Mouse (Mus musculus): ENCODE results near the gene Ryk. TPM values are rescaled to one million over a fixed set of nuclear protein-coding genes. Genes with fewer than 3 reads are reported as not detected.

Ryk gene
- polyA plus RNA-seq, 1 experiment from 2014 or later = 18.5 TPM

DNA sequence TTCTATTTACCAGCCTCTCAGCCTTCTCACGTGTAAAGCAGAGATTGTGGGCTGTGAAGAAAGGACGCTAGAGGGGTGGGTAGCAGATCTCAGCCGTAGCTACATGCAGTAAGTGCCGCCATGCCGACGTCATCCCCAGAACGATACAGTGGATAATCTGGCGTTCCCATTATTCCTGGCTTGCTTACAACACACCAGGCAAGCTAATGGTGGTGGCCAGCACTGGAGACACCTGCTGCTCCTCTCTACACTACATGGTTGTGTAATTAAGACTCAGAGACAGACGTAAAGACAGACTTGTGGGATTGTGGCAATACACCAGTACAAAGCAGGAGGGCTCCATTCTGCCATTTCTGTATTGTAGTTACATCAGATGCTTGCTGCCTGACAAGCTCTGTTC is 43.2 kb downstream of the Ryk start:
- peaks cover 33% of the 10 kb centered on the region for H3K36me3 ChIP-seq (ENCODE audit: control insufficient read depth, insufficient read depth, low read length)

DNA sequence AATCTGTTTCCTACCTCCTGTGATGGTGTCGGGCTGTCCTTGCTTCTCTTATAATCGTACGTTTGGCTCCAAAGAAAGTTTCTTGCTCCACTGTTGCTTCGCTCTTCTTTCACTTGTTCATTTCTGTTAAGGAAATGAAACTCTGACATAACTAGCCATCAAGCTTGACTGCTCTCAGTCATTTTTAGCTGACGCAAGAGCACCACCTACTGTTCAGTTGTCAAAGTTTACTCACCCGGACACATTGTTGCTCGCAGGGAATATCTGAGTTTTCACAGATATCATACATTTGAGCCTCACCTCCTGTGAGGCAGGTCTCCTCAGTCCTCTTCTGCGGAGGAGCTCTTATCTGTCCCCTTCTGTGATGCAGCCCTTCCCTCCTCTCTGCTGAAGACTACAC is 44.8 kb downstream of the Ryk start:
- 69% methylated on average over 8 of the region's 8 CpGs for WGBS
- no peak overlapping the region for H3K9ac ChIP-seq (replicated peaks; ENCODE audit: low read length)

More for the DNA sequence above, 43.2 kb downstream of the Ryk start:
- Histone ChIP-seq H3K4me3 (replicated peaks; ENCODE audit: low read depth, low read length) (no peak overlapping the region), H3K27ac (replicated peaks; ENCODE audit: low read depth, low read length) (no peak overlapping the region), H3K4me2 (ENCODE audit: low read length) (no peak overlapping the region), H3K4me1 (ENCODE audit: control insufficient read depth, insufficient read depth, low read length) (no peaks in the 10 kb centered on the region), H3K27me3 (ENCODE audit: control insufficient read depth, insufficient read depth, low read length) (no peaks in the 10 kb centered on the region), H3K9me3 (ENCODE audit: control insufficient read depth, low read length) (no peaks in the 10 kb centered on the region), H3K9ac (replicated peaks; ENCODE audit: low read length) (no peak overlapping the region)
- ATAC-seq (ENCODE audit: low FRiP score, low TSS enrichment) (no peak), DNase-seq (no peak)
- WGBS = 77% methylated on average over 9 of the region's 9 CpGs

DNA sequence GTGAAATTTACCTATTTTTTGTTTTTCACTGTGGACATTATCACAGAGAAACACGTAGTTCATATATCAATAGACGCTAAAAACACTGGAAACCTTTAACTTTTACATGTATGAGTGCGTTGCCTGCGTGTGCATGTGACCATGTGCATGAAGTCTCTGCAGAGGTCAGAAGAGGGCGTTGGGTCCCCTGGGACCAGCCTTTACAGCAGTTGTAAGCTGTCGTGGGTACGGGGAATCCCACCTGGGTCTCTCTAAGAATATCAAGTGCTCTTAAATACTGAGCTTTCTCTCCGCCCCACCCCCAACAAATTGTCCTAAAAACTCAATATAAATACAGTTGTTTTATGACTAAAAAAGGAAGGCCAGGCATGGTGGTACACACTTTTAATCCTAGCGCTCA is 50.0 kb downstream of the Ryk start:
- no peak overlapping the region for H3K4me3 ChIP-seq (replicated peaks; ENCODE audit: low read depth, low read length)
- DNase-seq = no peak
- H3K27ac ChIP-seq (replicated peaks; ENCODE audit: low read depth, low read length) = no peak overlapping the region
- H3K4me2 ChIP-seq (ENCODE audit: low read length) = no peak overlapping the region
- WGBS = 87% methylated on average over 9 of the region's 9 CpGs
- no peak for ATAC-seq (ENCODE audit: low FRiP score, low TSS enrichment)
- H3K9me3 ChIP-seq (ENCODE audit: control insufficient read depth, low read length) = no peaks in the 10 kb centered on the region
- no peaks in the 10 kb centered on the region for H3K4me1 ChIP-seq (ENCODE audit: control insufficient read depth, insufficient read depth, low read length)
- peaks cover 40% of the 10 kb centered on the region for H3K36me3 ChIP-seq (ENCODE audit: control insufficient read depth, insufficient read depth, low read length)
- H3K27me3 ChIP-seq (ENCODE audit: control insufficient read depth, insufficient read depth, low read length) = no peaks in the 10 kb centered on the region
- no peak overlapping the region for H3K9ac ChIP-seq (replicated peaks; ENCODE audit: low read length)

More for the DNA sequence above, 44.8 kb downstream of the Ryk start:
- ATAC-seq (ENCODE audit: low FRiP score, low TSS enrichment) (no peak), DNase-seq (peak; percentile 88)
- Histone ChIP-seq H3K4me2 (ENCODE audit: low read length) (no peak overlapping the region), H3K9me3 (ENCODE audit: control insufficient read depth, low read length) (no peaks in the 10 kb centered on the region), H3K27me3 (ENCODE audit: control insufficient read depth, insufficient read depth, low read length) (no peaks in the 10 kb centered on the region), H3K4me3 (replicated peaks; ENCODE audit: low read depth, low read length) (no peak overlapping the region), H3K36me3 (ENCODE audit: control insufficient read depth, insufficient read depth, low read length) (peaks cover 30% of the 10 kb centered on the region), H3K27ac (replicated peaks; ENCODE audit: low read depth, low read length) (no peak overlapping the region), H3K4me1 (ENCODE audit: control insufficient read depth, insufficient read depth, low read length) (no peaks in the 10 kb centered on the region)

DNA sequence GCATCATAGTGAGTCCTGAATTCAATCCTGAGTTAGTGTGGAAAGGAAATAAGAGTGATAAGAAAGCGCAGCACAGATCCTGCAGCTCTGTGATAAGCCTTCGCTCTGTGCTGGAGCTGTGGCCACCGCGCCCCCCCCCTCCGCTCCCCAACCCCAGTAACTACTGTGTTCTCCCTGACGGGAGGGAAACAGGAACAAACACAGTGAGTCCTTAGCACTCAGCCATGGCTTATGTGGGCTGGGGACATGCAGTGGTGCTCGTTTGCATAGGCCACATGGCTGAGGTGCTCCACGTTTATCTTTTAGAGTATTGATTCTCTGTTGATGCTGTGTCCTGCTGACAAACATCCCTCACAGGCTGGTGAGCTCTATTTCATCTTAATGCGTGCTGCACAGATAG is 55.4 kb downstream of the Ryk start:
- H3K4me1 ChIP-seq (ENCODE audit: control insufficient read depth, insufficient read depth, low read length) = no peaks in the 10 kb centered on the region
- H3K27me3 ChIP-seq (ENCODE audit: control insufficient read depth, insufficient read depth, low read length) = no peaks in the 10 kb centered on the region
- 70% methylated on average over 9 of the region's 9 CpGs for WGBS
- peaks cover 42% of the 10 kb centered on the region for H3K36me3 ChIP-seq (ENCODE audit: control insufficient read depth, insufficient read depth, low read length)
- DNase-seq (peak; percentile 20), ATAC-seq (ENCODE audit: low FRiP score, low TSS enrichment) (no peak)
- no peak overlapping the region for H3K4me3 ChIP-seq (replicated peaks; ENCODE audit: low read depth, low read length)
- H3K9me3 ChIP-seq (ENCODE audit: control insufficient read depth, low read length) = no peaks in the 10 kb centered on the region
- H3K9ac ChIP-seq (replicated peaks; ENCODE audit: low read length) = no peak overlapping the region
- no peak overlapping the region for H3K4me2 ChIP-seq (ENCODE audit: low read length)
- H3K27ac ChIP-seq (replicated peaks; ENCODE audit: low read depth, low read length) = no peak overlapping the region

DNA sequence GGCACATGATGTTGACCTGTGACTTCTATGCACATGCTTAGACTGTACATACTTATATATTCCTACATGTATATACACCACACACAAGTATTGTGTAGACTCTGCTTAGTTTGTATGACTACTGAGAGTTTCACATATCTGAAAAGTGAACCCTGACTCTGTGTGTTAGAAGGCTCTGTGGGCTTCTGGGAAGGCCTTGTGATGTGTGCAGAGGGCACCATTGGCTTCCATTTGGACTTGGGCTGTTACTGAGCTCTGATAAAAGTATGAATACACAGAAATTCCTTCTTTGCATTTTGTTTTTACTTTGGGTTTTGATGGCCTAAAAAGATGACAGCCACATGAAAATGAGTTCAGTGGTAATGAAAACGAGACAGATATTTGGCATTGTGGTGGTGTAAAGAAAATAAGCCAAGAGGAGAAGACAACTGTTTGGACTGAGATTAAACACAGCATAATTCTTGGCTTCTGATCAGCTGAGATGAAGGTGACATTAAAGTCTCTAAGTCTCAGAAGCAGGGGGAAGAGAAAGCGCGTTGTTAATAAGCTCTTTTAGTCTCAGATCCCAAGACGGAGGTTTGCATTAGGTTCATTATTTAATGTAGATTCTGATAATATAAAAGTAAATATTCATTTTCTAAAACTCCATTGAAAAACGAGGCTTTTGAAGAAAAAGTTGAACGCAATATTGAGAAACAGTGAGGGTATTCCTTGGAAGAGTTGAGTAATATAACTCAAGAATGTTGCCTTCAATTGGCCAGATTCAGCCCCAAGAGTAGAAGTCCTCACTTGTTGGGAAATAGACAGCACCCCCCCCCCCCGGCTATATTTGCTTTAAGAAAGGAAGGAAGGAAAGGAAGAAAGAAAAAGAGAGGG is 58.0 kb downstream of the Ryk start:
- ATAC-seq (ENCODE audit: low FRiP score, low TSS enrichment) = no peak

DNA sequence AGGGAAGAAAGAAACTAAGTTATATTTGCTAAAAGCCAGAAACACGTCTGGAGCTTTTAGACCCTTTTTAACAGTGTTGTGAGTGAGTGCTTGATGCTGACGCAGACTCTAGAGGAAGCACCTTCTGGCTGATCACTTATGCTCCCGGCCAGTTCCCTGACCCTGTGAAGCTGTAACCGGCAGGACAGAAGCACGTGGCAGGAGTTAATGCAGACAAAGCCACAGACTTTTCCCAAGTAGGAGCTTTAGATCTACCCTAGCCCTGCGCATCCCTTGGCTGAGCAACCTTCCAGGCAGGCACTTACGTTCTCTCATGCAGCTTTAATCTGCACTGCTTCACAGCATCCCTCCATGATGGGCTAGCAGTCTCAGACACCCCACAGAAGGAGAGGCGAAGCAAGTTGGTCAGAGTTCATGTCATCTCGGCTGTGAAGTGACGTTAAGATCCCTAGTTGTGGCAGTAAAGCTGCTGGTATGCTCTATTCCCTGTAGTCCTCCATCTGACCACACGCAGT is 58.7 kb downstream of the Ryk start:
- H3K9ac ChIP-seq (replicated peaks; ENCODE audit: low read length) = no peak overlapping the region
- H3K27ac ChIP-seq (replicated peaks; ENCODE audit: low read depth, low read length) = no peak overlapping the region
- no peak for DNase-seq
- H3K9me3 ChIP-seq (ENCODE audit: control insufficient read depth, low read length) = no peaks in the 10 kb centered on the region
- no peak overlapping the region for H3K4me2 ChIP-seq (ENCODE audit: low read length)
- H3K4me1 ChIP-seq (ENCODE audit: control insufficient read depth, insufficient read depth, low read length) = no peaks in the 10 kb centered on the region
- no peaks in the 10 kb centered on the region for H3K27me3 ChIP-seq (ENCODE audit: control insufficient read depth, insufficient read depth, low read length)
- H3K36me3 ChIP-seq (ENCODE audit: control insufficient read depth, insufficient read depth, low read length) = peaks cover 38% of the 10 kb centered on the region
- WGBS = 89% methylated on average over 11 of the region's 11 CpGs
- ATAC-seq (ENCODE audit: low FRiP score, low TSS enrichment) = no peak
- H3K4me3 ChIP-seq (replicated peaks; ENCODE audit: low read depth, low read length) = no peak overlapping the region

More for the DNA sequence above, 58.0 kb downstream of the Ryk start:
- no peak overlapping the region for H3K4me3 ChIP-seq (replicated peaks; ENCODE audit: low read depth, low read length)
- 88% methylated on average over 7 of the region's 7 CpGs for WGBS
- no peaks in the 10 kb centered on the region for H3K9me3 ChIP-seq (ENCODE audit: control insufficient read depth, low read length)
- H3K36me3 ChIP-seq (ENCODE audit: control insufficient read depth, insufficient read depth, low read length) = peaks cover 32% of the 10 kb centered on the region
- no peaks in the 10 kb centered on the region for H3K4me1 ChIP-seq (ENCODE audit: control insufficient read depth, insufficient read depth, low read length)
- H3K4me2 ChIP-seq (ENCODE audit: low read length) = no peak overlapping the region
- no peak overlapping the region for H3K27ac ChIP-seq (replicated peaks; ENCODE audit: low read depth, low read length)
- no peak for DNase-seq
- H3K9ac ChIP-seq (replicated peaks; ENCODE audit: low read length) = no peak overlapping the region
- H3K27me3 ChIP-seq (ENCODE audit: control insufficient read depth, insufficient read depth, low read length) = no peaks in the 10 kb centered on the region

DNA sequence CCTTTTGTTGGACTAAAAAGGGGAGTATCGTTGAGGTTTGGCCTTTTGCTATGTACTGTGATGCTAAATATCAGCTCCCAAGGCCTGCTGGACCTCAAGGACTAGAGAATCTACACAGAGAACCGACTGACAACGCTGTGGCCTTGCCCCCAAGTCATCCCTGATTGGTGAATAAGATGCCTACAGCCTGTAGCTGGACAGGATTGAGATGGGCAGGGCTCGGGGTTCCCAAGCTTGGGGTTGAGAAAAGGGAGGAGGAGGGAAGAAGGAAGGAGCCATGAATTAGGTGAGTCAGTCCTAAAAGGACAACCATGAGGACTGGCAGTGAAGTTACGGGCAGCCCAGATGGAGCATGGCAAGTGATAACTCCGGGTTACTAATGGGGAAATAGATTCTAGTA is 65.2 kb downstream of the Ryk start:
- Histone ChIP-seq H3K36me3 (ENCODE audit: control insufficient read depth, insufficient read depth, low read length) (peaks cover 36% of the 10 kb centered on the region), H3K4me2 (ENCODE audit: low read length) (no peak overlapping the region), H3K4me1 (ENCODE audit: control insufficient read depth, insufficient read depth, low read length) (no peaks in the 10 kb centered on the region), H3K27me3 (ENCODE audit: control insufficient read depth, insufficient read depth, low read length) (no peaks in the 10 kb centered on the region), H3K4me3 (replicated peaks; ENCODE audit: low read depth, low read length) (no peak overlapping the region), H3K9me3 (ENCODE audit: control insufficient read depth, low read length) (no peaks in the 10 kb centered on the region), H3K9ac (replicated peaks; ENCODE audit: low read length) (no peak overlapping the region), H3K27ac (replicated peaks; ENCODE audit: low read depth, low read length) (no peak overlapping the region)
- no peak for ATAC-seq (ENCODE audit: low FRiP score, low TSS enrichment)
- 94% methylated on average over 6 of the region's 6 CpGs for WGBS
- DNase-seq = no peak

DNA sequence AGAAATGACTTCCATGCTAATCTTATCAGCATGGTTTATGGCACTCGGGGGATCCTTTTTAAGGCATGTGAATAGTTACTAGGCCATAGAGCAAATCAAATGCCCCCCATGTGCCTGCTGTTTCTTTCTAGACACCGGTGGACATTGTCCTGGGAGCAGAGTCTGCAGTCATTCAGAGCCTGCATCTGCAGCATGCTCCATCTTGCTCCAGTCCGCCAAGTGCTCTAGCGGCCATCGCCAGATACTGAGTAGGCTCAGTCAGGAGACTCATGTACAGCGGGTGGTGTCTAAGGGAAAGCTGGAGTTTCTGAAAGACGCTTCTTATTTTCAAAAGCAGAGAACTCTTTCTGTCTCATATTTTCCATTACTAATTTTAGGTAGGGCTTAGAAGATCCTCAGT is 67.6 kb downstream of the Ryk start:
- H3K27ac ChIP-seq (replicated peaks; ENCODE audit: low read depth, low read length) = no peak overlapping the region
- ATAC-seq (ENCODE audit: low FRiP score, low TSS enrichment) (no peak), DNase-seq (no peak)
- H3K9me3 ChIP-seq (ENCODE audit: control insufficient read depth, low read length) = no peaks in the 10 kb centered on the region
- no peak overlapping the region for H3K4me2 ChIP-seq (ENCODE audit: low read length)
- peaks cover 55% of the 10 kb centered on the region for H3K36me3 ChIP-seq (ENCODE audit: control insufficient read depth, insufficient read depth, low read length)
- WGBS = 86% methylated on average over 7 of the region's 7 CpGs
- H3K4me1 ChIP-seq (ENCODE audit: control insufficient read depth, insufficient read depth, low read length) = no peaks in the 10 kb centered on the region
- H3K27me3 ChIP-seq (ENCODE audit: control insufficient read depth, insufficient read depth, low read length) = no peaks in the 10 kb centered on the region
- H3K4me3 ChIP-seq (replicated peaks; ENCODE audit: low read depth, low read length) = no peak overlapping the region
- H3K9ac ChIP-seq (replicated peaks; ENCODE audit: low read length) = no peak overlapping the region

DNA sequence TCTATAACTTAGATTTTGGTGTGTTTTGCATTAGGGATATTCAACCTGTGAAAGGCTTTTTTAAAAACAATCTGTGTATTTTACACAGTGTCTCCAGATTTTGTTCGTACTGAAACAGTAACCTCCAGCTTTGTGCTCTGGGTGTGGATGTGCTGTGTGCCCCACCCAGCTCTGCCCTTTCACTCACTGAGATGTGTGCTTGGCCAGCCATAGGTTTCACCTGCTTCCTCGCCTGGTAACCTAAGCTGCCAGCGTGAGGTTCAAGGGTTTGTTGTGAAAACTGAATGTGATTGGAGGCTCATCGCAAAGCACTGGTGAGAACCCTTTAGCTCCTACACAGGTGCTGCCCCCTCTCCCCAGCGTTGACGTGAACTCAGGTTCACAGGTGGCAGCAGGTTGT is 70.2 kb downstream of the Ryk start:
- H3K9me3 ChIP-seq (ENCODE audit: control insufficient read depth, low read length) = no peaks in the 10 kb centered on the region
- ATAC-seq (ENCODE audit: low FRiP score, low TSS enrichment) (no peak), DNase-seq (no peak)
- WGBS = 93% methylated on average over 6 of the region's 6 CpGs
- no peak overlapping the region for H3K9ac ChIP-seq (replicated peaks; ENCODE audit: low read length)
- no peak overlapping the region for H3K4me2 ChIP-seq (ENCODE audit: low read length)
- H3K27ac ChIP-seq (replicated peaks; ENCODE audit: low read depth, low read length) = no peak overlapping the region
- H3K4me3 ChIP-seq (replicated peaks; ENCODE audit: low read depth, low read length) = no peak overlapping the region
- H3K27me3 ChIP-seq (ENCODE audit: control insufficient read depth, insufficient read depth, low read length) = no peaks in the 10 kb centered on the region
- H3K36me3 ChIP-seq (ENCODE audit: control insufficient read depth, insufficient read depth, low read length) = peaks cover 50% of the 10 kb centered on the region
- H3K4me1 ChIP-seq (ENCODE audit: control insufficient read depth, insufficient read depth, low read length) = no peaks in the 10 kb centered on the region
